Mouse (Mus musculus) myocyte (in vitro differentiated cells): Measurements from ENCODE around the gene Klrb1b.

Experiments used
- CEBPB ChIP-seq: IDR thresholded peaks from 2 replicates; pipeline ENCODE4 v1.6.1; 2011; ENCODE audit warnings: mild to moderate bottlenecking, moderate library complexity; ENCODE audit not compliant: poor library complexity, insufficient read depth, severe bottlenecking
- MAX ChIP-seq: IDR thresholded peaks from one replicate; pipeline ENCODE4 v1.6.1; 2011; ENCODE audit warnings: low read depth, mild to moderate bottlenecking, control low read depth
- MYOG ChIP-seq, 3 experiments: IDR thresholded peaks; one replicate each; pipeline ENCODE4 v1.6.1; 2011; ENCODE audit warnings: control low read depth in 2 of 3, low read depth in 2 of 3, mild to moderate bottlenecking in 2 of 3; ENCODE audit not compliant: insufficient read length in 2 of 3, control insufficient read depth in 1 of 3, insufficient read depth in 1 of 3
- USF1 ChIP-seq: IDR thresholded peaks from one replicate; pipeline ENCODE4 v1.6.1; 2011; ENCODE audit warnings: low read depth, mild to moderate bottlenecking, control low read depth, moderate library complexity

DNA sequence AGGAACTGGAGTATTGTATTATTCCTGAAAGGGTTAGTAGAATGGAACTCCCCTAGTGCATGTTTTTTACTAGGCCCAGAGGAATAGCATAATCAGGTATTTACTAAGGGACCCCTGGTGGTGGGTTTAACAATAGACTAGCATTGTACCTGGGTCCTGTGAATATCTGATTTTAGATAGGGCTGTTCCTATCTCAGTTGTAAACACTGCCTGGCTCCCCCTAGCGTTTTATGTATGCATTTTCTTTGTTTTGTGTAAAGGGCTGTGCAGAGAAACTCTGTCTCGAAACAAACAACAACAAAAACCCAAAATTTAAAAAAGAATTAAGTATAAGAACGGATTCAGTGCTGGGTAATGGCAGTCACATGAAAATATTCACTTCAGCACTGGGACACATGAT is 19.1 kb downstream of the Klrb1b start:
- TF ChIP-seq MAX: no peak
- no peak for TF ChIP-seq USF1
- no peak for TF ChIP-seq CEBPB
- TF ChIP-seq MYOG (IDR thresholded peaks at IDR 0.05; ENCODE audit: control insufficient read depth in 1 of 3, insufficient read depth in 1 of 3, insufficient read length in 2 of 3, low read depth in 2 of 3): no peak
